Mouse (Mus musculus) liver, embryonic 15.5 days (tissue): ENCODE measurements around the gene Srsf10. TPM values are rescaled to one million over a fixed set of nuclear protein-coding genes. Genes with fewer than 3 reads are reported as not detected.

Source experiments
- ATAC-seq: fragments of 200-750 bp; cut with Nextera tagmentation; 2 replicates; pipeline ENCODE4 v1.8.0; 2017; ENCODE audit warnings: moderate number of reproducible peaks, mild to moderate bottlenecking, moderate library complexity; ENCODE audit not compliant: insufficient read depth
- H3K27ac ChIP-seq: fragments of 300-500 bp; sonication (generic); replicated peaks from 2 replicates; pipeline ENCODE4 v1.5.1; 2015; ENCODE audit warnings: mild to moderate bottlenecking, inconsistent platforms
- H3K27me3 ChIP-seq: fragments of 300-500 bp; sonication (generic); 2 replicates; pipeline ENCODE4 v1.6.1; 2015; ENCODE audit warnings: mild to moderate bottlenecking, inconsistent platforms
- H3K36me3 ChIP-seq: fragments of 300-500 bp; sonication (generic); replicated peaks from 2 replicates; pipeline ENCODE4 v1.6.1; 2015; ENCODE audit warnings: moderate library complexity, mild to moderate bottlenecking, inconsistent platforms
- H3K4me1 ChIP-seq: fragments of 300-500 bp; sonication (generic); replicated peaks from 2 replicates; pipeline ENCODE4 v1.6.1; 2015; ENCODE audit warnings: inconsistent platforms
- H3K4me2 ChIP-seq: fragments of 300-500 bp; sonication (generic); 2 replicates; pipeline ENCODE4 v1.6.1; 2015; ENCODE audit warnings: moderate library complexity, mild to moderate bottlenecking, inconsistent platforms
- H3K4me3 ChIP-seq: fragments of 300-500 bp; sonication (generic); replicated peaks from 2 replicates; pipeline ENCODE4 v1.5.1; 2015; ENCODE audit warnings: mild to moderate bottlenecking, inconsistent platforms
- H3K9ac ChIP-seq: fragments of 300-500 bp; sonication (generic); 2 replicates; pipeline ENCODE4 v1.6.1; 2015; ENCODE audit warnings: moderate library complexity, mild to moderate bottlenecking, inconsistent platforms
- H3K9me3 ChIP-seq: fragments of 300-500 bp; sonication (generic); replicated peaks from 2 replicates; pipeline ENCODE4 v1.6.1; 2016; ENCODE audit warnings: inconsistent platforms
- WGBS: fragments of 180-500 bp; shearing (Covaris S2); methylation state at CpG from one replicate; pipeline ENCODE4 v1.1.7; 2015; ENCODE audit warnings: mixed read lengths; ENCODE audit not compliant: insufficient replicate concordance; 5-methylcytosine and 5-hydroxymethylcytosine counted together
- polyA plus RNA-seq: library from polyadenylated mRNA; unstranded; fragments of >200 nt; fragmentation: Nextera tagmentation; extraction: Ambion mirVana; gene quantifications from 2 replicates; pipeline ENCODE4 v1.2.1, GENCODE M21; 2015

The Srsf10 gene
- polyA plus RNA-seq, 1 experiment from 2014 or later: 90.0 TPM

DNA sequence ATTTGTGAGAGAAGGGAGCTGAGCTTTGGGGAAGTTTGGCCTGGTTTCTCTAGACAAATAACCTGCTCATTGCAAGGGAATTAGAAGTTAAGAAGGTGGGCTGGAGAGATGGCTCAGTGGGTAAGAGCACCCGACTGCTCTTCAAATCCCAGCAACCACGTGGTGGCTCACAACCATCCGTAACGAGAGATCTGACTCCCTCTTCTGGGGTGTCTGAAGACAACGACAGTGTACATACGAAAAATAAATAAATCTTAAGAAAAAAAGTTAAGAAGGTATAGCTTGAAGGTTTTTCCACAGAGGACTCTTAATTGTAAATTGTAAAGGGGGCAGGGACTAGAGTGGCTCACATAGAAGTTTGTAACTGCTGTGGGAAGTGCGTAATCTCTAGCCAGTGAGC lies 20.0 kb downstream of the Srsf10 start:
- peaks cover 55% of the 10 kb centered on the region for H3K4me1 ChIP-seq
- no peaks in the 10 kb centered on the region for H3K9me3 ChIP-seq
- no peaks in the 10 kb centered on the region for H3K27me3 ChIP-seq
- H3K27ac ChIP-seq: peak overlapping the region; percentile 97
- ATAC-seq: no peak
- H3K9ac ChIP-seq: peak overlapping the region; percentile 61; the same call in 1 of the 2 replicates
- 26% methylated on average over 7 of the region's 7 CpGs for WGBS
- H3K4me3 ChIP-seq: peak overlapping the region; percentile 54
- peak overlapping the region; percentile 92 for H3K4me2 ChIP-seq
- peaks cover 22% of the 10 kb centered on the region for H3K36me3 ChIP-seq

GRCm38 (mm10) chr4:135875991-135876582 lies 20.5 kb downstream of the Srsf10 start:
- Histone ChIP-seq H3K27ac (peak overlapping the region; percentile 97), H3K36me3 (peaks cover 17% of the 10 kb centered on the region), H3K4me2 (peak overlapping the region; percentile 92), H3K9ac (peak overlapping the region; percentile 61), H3K4me1 (peaks cover 53% of the 10 kb centered on the region), H3K27me3 (no peaks in the 10 kb centered on the region), H3K4me3 (peak overlapping the region; percentile 54), H3K9me3 (no peaks in the 10 kb centered on the region)
- ATAC-seq: peak; percentile 7
- WGBS: 1% methylated on average over 9 of the region's 9 CpGs

GRCm38 (mm10) chr4:135876583-135877020 lies 21.1 kb downstream of the Srsf10 start:
- peak overlapping the region; percentile 97 for H3K27ac ChIP-seq
- H3K4me2 ChIP-seq: peak overlapping the region; percentile 92
- no peaks in the 10 kb centered on the region for H3K9me3 ChIP-seq
- peaks cover 50% of the 10 kb centered on the region for H3K4me1 ChIP-seq
- peaks cover 14% of the 10 kb centered on the region for H3K36me3 ChIP-seq
- ATAC-seq: peak; percentile 2; the same call in 1 of the 2 replicates
- H3K4me3 ChIP-seq: peak overlapping the region; percentile 54
- H3K9ac ChIP-seq: peak overlapping the region; percentile 61
- H3K27me3 ChIP-seq: no peaks in the 10 kb centered on the region
- WGBS: under 1% methylated on average over 16 of the region's 16 CpGs

DNA sequence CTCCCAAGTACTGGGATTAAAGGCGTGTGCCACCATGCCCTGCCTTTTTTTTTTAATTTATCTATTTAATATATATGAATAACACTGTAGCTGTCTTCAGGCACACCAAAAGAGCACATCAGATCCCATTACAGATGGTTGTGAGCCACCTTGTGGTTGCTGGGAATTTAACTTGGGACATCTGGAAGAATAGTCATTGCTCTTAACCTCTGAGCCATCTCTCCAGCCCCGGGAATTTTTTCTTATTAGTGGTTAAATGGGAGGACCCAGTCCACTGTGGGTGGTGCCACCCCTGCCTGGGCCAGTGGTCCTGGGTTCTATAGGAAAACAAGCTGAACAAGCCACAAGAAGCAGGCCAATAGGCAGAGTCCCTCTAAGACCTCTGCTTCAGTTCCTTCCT lies 22.2 kb downstream of the Srsf10 start:
- H3K27me3 ChIP-seq: no peaks in the 10 kb centered on the region
- no peak overlapping the region for H3K27ac ChIP-seq
- H3K4me2 ChIP-seq: no peak overlapping the region
- H3K4me1 ChIP-seq: peaks cover 40% of the 10 kb centered on the region
- WGBS: 60% methylated on average over 2 of the region's 2 CpGs
- ATAC-seq: no peak
- no peaks in the 10 kb centered on the region for H3K9me3 ChIP-seq
- H3K4me3 ChIP-seq: no peak overlapping the region
- H3K9ac ChIP-seq: no peak overlapping the region
- peaks cover 2% of the 10 kb centered on the region; the same call in 1 of the 2 replicates for H3K36me3 ChIP-seq

GRCm38 (mm10) chr4:135879021-135879420 lies 23.5 kb downstream of the Srsf10 start:
- H3K4me3 ChIP-seq: no peak overlapping the region
- WGBS: 82% methylated on average over 6 of the region's 6 CpGs
- H3K9ac ChIP-seq: no peak overlapping the region
- no peak for ATAC-seq
- H3K4me1 ChIP-seq: peaks cover 44% of the 10 kb centered on the region
- no peaks in the 10 kb centered on the region for H3K27me3 ChIP-seq
- no peaks in the 10 kb centered on the region for H3K36me3 ChIP-seq
- no peak overlapping the region for H3K4me2 ChIP-seq
- no peaks in the 10 kb centered on the region for H3K9me3 ChIP-seq
- no peak overlapping the region for H3K27ac ChIP-seq

GRCm38 (mm10) chr4:135880018-135880417 lies 24.5 kb downstream of the Srsf10 start:
- no peaks in the 10 kb centered on the region for H3K36me3 ChIP-seq
- H3K4me3 ChIP-seq: no peak overlapping the region
- peaks cover 38% of the 10 kb centered on the region for H3K4me1 ChIP-seq
- no peak for ATAC-seq
- no peaks in the 10 kb centered on the region for H3K27me3 ChIP-seq
- WGBS: 80% methylated on average over 6 of the region's 6 CpGs
- H3K9me3 ChIP-seq: no peaks in the 10 kb centered on the region
- no peak overlapping the region for H3K27ac ChIP-seq
- no peak overlapping the region for H3K9ac ChIP-seq
- no peak overlapping the region for H3K4me2 ChIP-seq

DNA sequence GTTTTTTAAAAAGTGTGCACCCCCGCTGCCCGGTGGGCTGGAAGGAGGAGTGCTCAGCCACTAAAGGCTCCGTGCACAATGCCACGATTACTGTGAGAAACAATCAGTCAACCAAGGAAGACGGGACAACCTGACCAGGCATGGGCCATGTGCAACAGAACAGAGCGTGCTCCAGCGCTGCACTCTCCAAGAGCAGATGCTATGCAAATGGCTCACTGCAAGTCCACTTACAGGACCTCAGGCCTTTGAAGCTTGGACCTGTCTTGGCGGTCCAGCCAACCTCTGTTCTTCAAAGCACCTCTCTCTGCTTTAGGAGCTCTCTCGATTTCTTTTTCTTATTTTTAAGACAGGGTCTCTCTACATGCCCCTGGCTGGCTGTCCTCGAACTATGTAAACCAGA lies 25.0 kb downstream of the Srsf10 start:
- peaks cover 33% of the 10 kb centered on the region for H3K4me1 ChIP-seq
- ATAC-seq: no peak
- no peak overlapping the region for H3K27ac ChIP-seq
- no peak overlapping the region for H3K4me2 ChIP-seq
- no peak overlapping the region for H3K4me3 ChIP-seq
- no peaks in the 10 kb centered on the region for H3K27me3 ChIP-seq
- 72% methylated on average over 10 of the region's 10 CpGs for WGBS
- H3K9me3 ChIP-seq: no peaks in the 10 kb centered on the region
- H3K36me3 ChIP-seq: no peaks in the 10 kb centered on the region
- H3K9ac ChIP-seq: no peak overlapping the region

- no peak overlapping the region for H3K9ac ChIP-seq
- no peaks in the 10 kb centered on the region for H3K9me3 ChIP-seq
- H3K27me3 ChIP-seq: no peaks in the 10 kb centered on the region
- no peaks in the 10 kb centered on the region for H3K36me3 ChIP-seq
- H3K27ac ChIP-seq: no peak overlapping the region
- H3K4me1 ChIP-seq: peaks cover 18% of the 10 kb centered on the region
- H3K4me2 ChIP-seq: no peak overlapping the region
- WGBS: 55% methylated on average over 6 of the region's 6 CpGs
- H3K4me3 ChIP-seq: no peak overlapping the region
- no peak; the same call in 1 of the 2 replicates for ATAC-seq
Measured at GRCm38 (mm10) chr4:135882023-135882422, 26.5 kb downstream of the Srsf10 start.

- no peak overlapping the region for H3K4me2 ChIP-seq
- H3K4me3 ChIP-seq: no peak overlapping the region
- no peak overlapping the region for H3K9ac ChIP-seq
- no peaks in the 10 kb centered on the region for H3K9me3 ChIP-seq
- no peak for ATAC-seq
- peak overlapping the region; percentile 33; the same call in 1 of the 2 replicates for H3K27ac ChIP-seq
- H3K36me3 ChIP-seq: no peaks in the 10 kb centered on the region
- H3K4me1 ChIP-seq: peaks cover 15% of the 10 kb centered on the region
- 51% methylated on average over 10 of the region's 10 CpGs for WGBS
- H3K27me3 ChIP-seq: no peaks in the 10 kb centered on the region
Measured at GRCm38 (mm10) chr4:135883401-135883851, 27.9 kb downstream of the Srsf10 start.

DNA sequence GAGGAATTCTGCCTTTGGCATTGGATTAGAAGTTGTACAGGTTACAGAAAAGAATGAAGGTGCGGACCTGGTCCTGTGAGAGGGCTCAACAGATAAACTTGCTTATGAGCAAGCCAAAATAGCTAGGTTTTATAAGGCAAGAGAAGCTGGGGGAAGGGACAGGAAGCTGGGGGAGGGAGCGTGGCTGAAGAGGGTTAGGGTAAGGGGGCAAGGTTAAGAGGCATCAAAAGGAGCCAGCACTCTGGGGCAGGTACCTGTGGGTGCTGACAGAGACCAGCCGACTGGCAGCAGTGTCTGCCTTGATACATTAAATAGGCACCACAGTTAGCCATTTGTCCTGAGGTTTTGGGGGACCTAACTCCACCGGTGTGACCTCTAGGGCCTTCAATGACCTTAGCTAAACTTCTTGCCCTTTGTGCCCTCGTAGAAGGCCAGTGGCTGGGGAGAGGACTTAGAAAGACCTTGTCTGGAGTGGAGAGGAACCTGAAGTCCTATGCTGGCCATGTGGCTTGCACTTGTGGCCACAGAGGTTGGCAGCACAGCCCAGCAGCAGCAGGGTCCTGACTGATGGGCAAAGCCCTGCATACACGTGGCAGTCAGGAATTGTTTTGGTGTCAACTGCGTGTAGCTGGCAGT lies 28.5 kb downstream of the Srsf10 start:
- no peaks in the 10 kb centered on the region for H3K9me3 ChIP-seq
- no peaks in the 10 kb centered on the region for H3K36me3 ChIP-seq
- no peak for ATAC-seq
- WGBS: 47% methylated on average over 7 of the region's 7 CpGs
- H3K9ac ChIP-seq: no peak overlapping the region
- no peaks in the 10 kb centered on the region for H3K27me3 ChIP-seq
- no peak overlapping the region for H3K4me3 ChIP-seq
- H3K27ac ChIP-seq: no peak overlapping the region
- peaks cover 18% of the 10 kb centered on the region for H3K4me1 ChIP-seq
- H3K4me2 ChIP-seq: no peak overlapping the region

DNA sequence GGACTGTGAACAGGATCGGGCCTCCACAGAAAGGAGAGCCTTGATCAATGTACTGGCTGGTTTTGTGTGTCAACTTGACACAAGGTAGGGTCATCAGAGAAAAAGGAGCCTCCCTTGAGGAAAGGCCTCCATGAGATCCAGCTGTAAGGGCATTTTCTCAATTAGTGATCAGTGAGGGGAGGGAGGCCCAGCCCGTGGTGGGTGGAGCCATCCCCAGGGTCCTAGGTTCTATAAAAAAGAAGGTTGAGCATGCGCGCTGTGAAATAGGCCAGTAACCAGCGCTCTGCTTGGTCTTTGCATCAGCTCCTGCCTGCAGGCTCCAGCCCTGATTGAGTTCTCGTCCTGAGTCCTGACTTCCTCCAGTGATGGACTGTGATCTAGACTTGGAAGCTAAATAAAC lies 29.0 kb downstream of the Srsf10 start:
- Histone ChIP-seq H3K4me2 (no peak overlapping the region), H3K27ac (no peak overlapping the region), H3K36me3 (no peaks in the 10 kb centered on the region), H3K4me3 (no peak overlapping the region), H3K27me3 (no peaks in the 10 kb centered on the region), H3K9me3 (no peaks in the 10 kb centered on the region), H3K4me1 (peaks cover 18% of the 10 kb centered on the region), H3K9ac (no peak overlapping the region)
- no peak for ATAC-seq
- WGBS: 70% methylated on average over 6 of the region's 6 CpGs
